Mouse (Mus musculus): ENCODE data around the gene Slc44a5. TPM values are rescaled to one million over a fixed set of nuclear protein-coding genes. Genes with fewer than 3 reads are reported as not detected.
"Not testable (repeated sequence)": the region's sequence is repeated elsewhere in the genome, so short reads cannot be mapped to it uniquely, and the experiment has no call there.

Gene Slc44a5
- polyA plus RNA-seq, 1 experiment from 2014 or later, result 15.5 TPM

GRCm38 (mm10) chr3:154071989-154072388 is 98.8 kb downstream of the Slc44a5 start:
- not testable (repeated sequence) for H3K4me2 ChIP-seq (ENCODE audit: low read length); H3K9me3 ChIP-seq (ENCODE audit: control insufficient read depth, low read length); DNase-seq; ATAC-seq (ENCODE audit: low FRiP score, low TSS enrichment); H3K27me3 ChIP-seq (ENCODE audit: control insufficient read depth, insufficient read depth, low read length); H3K36me3 ChIP-seq (ENCODE audit: control insufficient read depth, insufficient read depth, low read length); H3K9ac ChIP-seq (replicated peaks; ENCODE audit: low read length); H3K4me3 ChIP-seq (replicated peaks; ENCODE audit: low read depth, low read length); H3K4me1 ChIP-seq (ENCODE audit: control insufficient read depth, insufficient read depth, low read length); H3K27ac ChIP-seq (replicated peaks; ENCODE audit: low read depth, low read length)

- DNase-seq (no peak), ATAC-seq (ENCODE audit: low FRiP score, low TSS enrichment) (no peak)
- no peaks in the 10 kb centered on the region; the same call in 1 of the 2 replicates for H3K4me1 ChIP-seq (ENCODE audit: control insufficient read depth, insufficient read depth, low read length)
- 87% methylated on average over 10 of the region's 10 CpGs for WGBS
- no peaks in the 10 kb centered on the region for H3K27me3 ChIP-seq (ENCODE audit: control insufficient read depth, insufficient read depth, low read length)
- H3K4me2 ChIP-seq (ENCODE audit: low read length), result no peak overlapping the region
- no peak overlapping the region for H3K4me3 ChIP-seq (replicated peaks; ENCODE audit: low read depth, low read length)
- no peak overlapping the region for H3K9ac ChIP-seq (replicated peaks; ENCODE audit: low read length)
- H3K9me3 ChIP-seq (ENCODE audit: control insufficient read depth, low read length), result no peaks in the 10 kb centered on the region
- H3K36me3 ChIP-seq (ENCODE audit: control insufficient read depth, insufficient read depth, low read length), result no peaks in the 10 kb centered on the region
- H3K27ac ChIP-seq (replicated peaks; ENCODE audit: low read depth, low read length), result no peak overlapping the region
These were observed 102.5 kb downstream of the Slc44a5 start for GRCm38 (mm10) chr3:154075749-154076148.

GRCm38 (mm10) chr3:154081687-154082086 is 108.5 kb downstream of the Slc44a5 start:
- WGBS, result 27% methylated on average over 12 of the region's 12 CpGs
- Histone ChIP-seq H3K4me3 (replicated peaks; ENCODE audit: low read depth, low read length) (no peak overlapping the region), H3K36me3 (ENCODE audit: control insufficient read depth, insufficient read depth, low read length) (no peaks in the 10 kb centered on the region), H3K27ac (replicated peaks; ENCODE audit: low read depth, low read length) (peak overlapping the region; percentile 53), H3K9ac (replicated peaks; ENCODE audit: low read length) (no peak overlapping the region), H3K9me3 (ENCODE audit: control insufficient read depth, low read length) (no peaks in the 10 kb centered on the region), H3K4me2 (ENCODE audit: low read length) (peak overlapping the region; percentile 43), H3K4me1 (ENCODE audit: control insufficient read depth, insufficient read depth, low read length) (peaks cover 22% of the 10 kb centered on the region), H3K27me3 (ENCODE audit: control insufficient read depth, insufficient read depth, low read length) (no peaks in the 10 kb centered on the region)
- ATAC-seq (ENCODE audit: low FRiP score, low TSS enrichment) (peak; percentile 66; the same call in 1 of the 2 replicates), DNase-seq (peak; percentile 74)

- H3K4me3 ChIP-seq (replicated peaks; ENCODE audit: low read depth, low read length), result no peak overlapping the region
- WGBS, result 9% methylated on average over 9 of the region's 9 CpGs
- H3K4me1 ChIP-seq (ENCODE audit: control insufficient read depth, insufficient read depth, low read length), result peaks cover 22% of the 10 kb centered on the region
- H3K9ac ChIP-seq (replicated peaks; ENCODE audit: low read length), result no peak overlapping the region
- H3K27me3 ChIP-seq (ENCODE audit: control insufficient read depth, insufficient read depth, low read length), result no peaks in the 10 kb centered on the region
- H3K9me3 ChIP-seq (ENCODE audit: control insufficient read depth, low read length), result no peaks in the 10 kb centered on the region
- H3K4me2 ChIP-seq (ENCODE audit: low read length), result peak overlapping the region; percentile 43
- peak; percentile 68 for DNase-seq
- H3K27ac ChIP-seq (replicated peaks; ENCODE audit: low read depth, low read length), result 0 out of 2 replicates have a peak overlapping the region, but pooled peaks have one; percentile 53
- peak; percentile 72; the same call in 1 of the 2 replicates for ATAC-seq (ENCODE audit: low FRiP score, low TSS enrichment)
- H3K36me3 ChIP-seq (ENCODE audit: control insufficient read depth, insufficient read depth, low read length), result no peaks in the 10 kb centered on the region
These were observed 109.0 kb downstream of the Slc44a5 start for GRCm38 (mm10) chr3:154082241-154082640.

- H3K4me3 ChIP-seq (replicated peaks; ENCODE audit: low read depth, low read length), result no peak overlapping the region
- no peaks in the 10 kb centered on the region for H3K36me3 ChIP-seq (ENCODE audit: control insufficient read depth, insufficient read depth, low read length)
- peak overlapping the region; percentile 42; the same call in 1 of the 2 replicates for H3K27ac ChIP-seq (replicated peaks; ENCODE audit: low read depth, low read length)
- DNase-seq (no peak), ATAC-seq (ENCODE audit: low FRiP score, low TSS enrichment) (no peak)
- H3K27me3 ChIP-seq (ENCODE audit: control insufficient read depth, insufficient read depth, low read length), result no peaks in the 10 kb centered on the region
- 49% methylated on average over 7 of the region's 7 CpGs for WGBS
- H3K9ac ChIP-seq (replicated peaks; ENCODE audit: low read length), result no peak overlapping the region
- no peaks in the 10 kb centered on the region for H3K9me3 ChIP-seq (ENCODE audit: control insufficient read depth, low read length)
- H3K4me2 ChIP-seq (ENCODE audit: low read length), result no peak overlapping the region
- peaks cover 22% of the 10 kb centered on the region for H3K4me1 ChIP-seq (ENCODE audit: control insufficient read depth, insufficient read depth, low read length)
These were observed 109.7 kb downstream of the Slc44a5 start for GRCm38 (mm10) chr3:154082961-154083360.

GRCm38 (mm10) chr3:154089996-154090395 is 116.8 kb downstream of the Slc44a5 start:
- no peaks in the 10 kb centered on the region for H3K27me3 ChIP-seq (ENCODE audit: control insufficient read depth, insufficient read depth, low read length)
- H3K4me1 ChIP-seq (ENCODE audit: control insufficient read depth, insufficient read depth, low read length), result 0 out of 2 replicates have a peak, but pooled peaks cover 3% of the 10 kb centered on the region
- H3K36me3 ChIP-seq (ENCODE audit: control insufficient read depth, insufficient read depth, low read length), result no peaks in the 10 kb centered on the region
- WGBS, result 86% methylated on average over 5 of the region's 5 CpGs
- no peak overlapping the region for H3K4me3 ChIP-seq (replicated peaks; ENCODE audit: low read depth, low read length)
- DNase-seq, result no peak
- no peak overlapping the region for H3K9ac ChIP-seq (replicated peaks; ENCODE audit: low read length)
- ATAC-seq (ENCODE audit: low FRiP score, low TSS enrichment), result no peak
- no peak overlapping the region for H3K4me2 ChIP-seq (ENCODE audit: low read length)
- H3K9me3 ChIP-seq (ENCODE audit: control insufficient read depth, low read length), result no peaks in the 10 kb centered on the region
- H3K27ac ChIP-seq (replicated peaks; ENCODE audit: low read depth, low read length), result no peak overlapping the region

GRCm38 (mm10) chr3:154091468-154092338 is 118.5 kb downstream of the Slc44a5 start:
- Histone ChIP-seq H3K27ac (replicated peaks; ENCODE audit: low read depth, low read length) (peak overlapping the region; percentile 21; the same call in 1 of the 2 replicates), H3K9ac (replicated peaks; ENCODE audit: low read length) (no peak overlapping the region)
- ATAC-seq (ENCODE audit: low FRiP score, low TSS enrichment), result no peak

GRCm38 (mm10) chr3:154092466-154092865 is 119.2 kb downstream of the Slc44a5 start:
- DNase-seq, result no peak
- Histone ChIP-seq H3K9me3 (ENCODE audit: control insufficient read depth, low read length) (no peaks in the 10 kb centered on the region), H3K36me3 (ENCODE audit: control insufficient read depth, insufficient read depth, low read length) (no peaks in the 10 kb centered on the region), H3K27ac (replicated peaks; ENCODE audit: low read depth, low read length) (no peak overlapping the region; the same call in 1 of the 2 replicates), H3K9ac (replicated peaks; ENCODE audit: low read length) (no peak overlapping the region), H3K4me2 (ENCODE audit: low read length) (no peak overlapping the region), H3K4me1 (ENCODE audit: control insufficient read depth, insufficient read depth, low read length) (0 out of 2 replicates have a peak, but pooled peaks cover 3% of the 10 kb centered on the region), H3K27me3 (ENCODE audit: control insufficient read depth, insufficient read depth, low read length) (no peaks in the 10 kb centered on the region), H3K4me3 (replicated peaks; ENCODE audit: low read depth, low read length) (no peak overlapping the region)
- WGBS, result 45% methylated on average over 7 of the region's 7 CpGs
- ATAC-seq (ENCODE audit: low FRiP score, low TSS enrichment), result no peak

More at GRCm38 (mm10) chr3:154091468-154092338, 118.5 kb downstream of the Slc44a5 start:
- DNase-seq, result peak; percentile 39
- Histone ChIP-seq H3K4me2 (ENCODE audit: low read length) (no peak overlapping the region), H3K27me3 (ENCODE audit: control insufficient read depth, insufficient read depth, low read length) (no peaks in the 10 kb centered on the region), H3K9me3 (ENCODE audit: control insufficient read depth, low read length) (no peaks in the 10 kb centered on the region), H3K4me1 (ENCODE audit: control insufficient read depth, insufficient read depth, low read length) (0 out of 2 replicates have a peak, but pooled peaks cover 3% of the 10 kb centered on the region), H3K36me3 (ENCODE audit: control insufficient read depth, insufficient read depth, low read length) (no peaks in the 10 kb centered on the region), H3K4me3 (replicated peaks; ENCODE audit: low read depth, low read length) (no peak overlapping the region)
- 77% methylated on average over 15 of the region's 15 CpGs for WGBS

Measured in midbrain, embryonic 14.5 days (tissue).